Mouse (Mus musculus) cortical plate, adult 2 months (tissue): ENCODE measurements around the gene Cstf1. TPM values are rescaled to one million over a fixed set of nuclear protein-coding genes. Genes with fewer than 3 reads are reported as not detected.

Source experiments
- H3K27ac ChIP-seq: fragments of 200-500 bp; 2 replicates; pipeline ENCODE4 v1.5.1; 2012; ENCODE audit warnings: low read length, control low read depth, inconsistent platforms; ENCODE audit not compliant: insufficient read depth
- H3K4me1 ChIP-seq: fragments of 200-500 bp; 2 replicates; pipeline ENCODE4 v1.6.1; 2011; ENCODE audit warnings: low read length; ENCODE audit not compliant: control insufficient read depth, insufficient read depth
- H3K4me3 ChIP-seq: fragments of 200-500 bp; 2 replicates; pipeline ENCODE4 v1.5.1; 2011; ENCODE audit warnings: mild to moderate bottlenecking, low read length, control low read depth; ENCODE audit not compliant: insufficient read depth
- CTCF ChIP-seq: fragments of 200-500 bp; IDR thresholded peaks from 2 replicates; pipeline ENCODE4 v1.5.1; 2011; ENCODE audit warnings: mild to moderate bottlenecking, control low read depth, low read length; ENCODE audit not compliant: insufficient read depth; ENCODE audit errors: extremely low read depth
- POLR2A ChIP-seq: fragments of 200-500 bp; IDR thresholded peaks from 2 replicates; pipeline ENCODE4 v1.6.1; 2011; ENCODE audit warnings: mild to moderate bottlenecking, low read length, control low read depth; ENCODE audit not compliant: insufficient read depth; ENCODE audit errors: extremely low read depth
- polyA plus RNA-seq: library from polyadenylated mRNA; depleted of rRNA; stranded (reverse); fragments of >200 nt; gene quantifications from 2 replicates; pipeline ENCODE4 v1.2.3, GENCODE M21; 2012; rRNA removed

Gene Cstf1
- polyA plus RNA-seq, 1 experiment, result 25.7 TPM

DNA sequence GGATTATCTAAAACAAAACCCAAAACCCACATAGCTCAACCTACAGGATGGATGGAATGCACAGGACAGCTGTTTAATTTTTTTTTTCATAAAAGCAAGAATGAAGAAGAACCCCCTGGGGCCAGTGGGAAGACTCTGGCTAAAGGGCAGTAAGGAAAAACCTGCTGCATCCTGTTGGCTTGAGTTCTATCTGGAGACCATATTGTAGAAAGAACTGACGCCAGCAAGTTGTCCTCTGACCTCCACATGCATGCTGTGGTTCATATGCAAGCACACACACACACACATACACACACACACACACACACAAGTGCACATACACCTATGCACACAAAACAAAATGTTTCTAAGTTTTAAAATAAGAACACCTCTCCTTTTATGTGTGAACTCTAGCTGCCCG is 40.2 kb downstream of the Cstf1 start:
- no peak overlapping the region for H3K27ac ChIP-seq
- no peak overlapping the region for H3K4me3 ChIP-seq
- no peaks in the 10 kb centered on the region for H3K4me1 ChIP-seq
- no peak for TF ChIP-seq CTCF

DNA sequence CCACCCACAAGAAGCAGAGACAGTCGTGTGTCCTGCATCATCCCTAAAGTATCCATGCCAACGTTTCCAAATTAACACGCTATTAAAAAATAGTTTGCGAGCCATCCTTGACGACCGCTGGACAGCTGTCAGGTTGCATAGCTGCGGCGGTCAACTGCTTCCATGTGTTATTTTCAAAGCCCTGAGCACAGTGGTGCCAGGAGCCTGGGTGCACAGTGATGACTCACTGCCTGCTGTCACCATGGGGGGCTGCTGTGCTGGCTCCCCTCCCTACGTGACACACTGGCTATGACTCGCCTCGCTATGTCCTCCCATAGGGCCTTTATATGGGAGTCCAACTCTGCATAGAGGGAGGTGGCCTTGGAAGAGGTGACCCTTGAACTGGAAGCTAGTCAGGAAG is 40.6 kb downstream of the Cstf1 start:
- H3K27ac ChIP-seq, result no peak overlapping the region
- no peak overlapping the region for H3K4me3 ChIP-seq
- TF ChIP-seq CTCF (no peak), POLR2A (no peak)

DNA sequence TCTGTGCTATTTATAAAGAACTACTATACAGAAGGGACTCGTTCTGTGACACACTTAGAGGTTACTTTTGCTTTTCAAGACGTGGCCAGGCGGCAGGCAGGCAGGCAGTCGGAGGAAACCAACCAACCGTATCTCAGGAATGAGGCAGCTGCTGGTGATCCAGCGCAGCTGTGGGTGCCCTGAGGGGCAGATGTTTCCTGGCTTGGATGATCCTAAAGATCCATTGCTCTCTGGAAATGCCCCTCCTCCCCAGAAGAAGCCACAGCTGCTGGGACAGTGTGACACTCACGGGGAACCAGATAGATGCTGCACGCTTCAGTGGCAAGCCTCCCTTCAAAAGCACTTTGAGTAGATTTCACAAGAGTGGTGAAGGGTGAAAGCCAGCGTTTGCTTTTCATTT is 42.0 kb downstream of the Cstf1 start:
- Histone ChIP-seq H3K27ac (no peak overlapping the region), H3K4me3 (no peak overlapping the region), H3K4me1 (no peaks in the 10 kb centered on the region)
- TF ChIP-seq CTCF, result no peak
- no peak for TF ChIP-seq POLR2A

More for the DNA sequence above, 40.6 kb downstream of the Cstf1 start:
- H3K4me1 ChIP-seq, result no peaks in the 10 kb centered on the region

DNA sequence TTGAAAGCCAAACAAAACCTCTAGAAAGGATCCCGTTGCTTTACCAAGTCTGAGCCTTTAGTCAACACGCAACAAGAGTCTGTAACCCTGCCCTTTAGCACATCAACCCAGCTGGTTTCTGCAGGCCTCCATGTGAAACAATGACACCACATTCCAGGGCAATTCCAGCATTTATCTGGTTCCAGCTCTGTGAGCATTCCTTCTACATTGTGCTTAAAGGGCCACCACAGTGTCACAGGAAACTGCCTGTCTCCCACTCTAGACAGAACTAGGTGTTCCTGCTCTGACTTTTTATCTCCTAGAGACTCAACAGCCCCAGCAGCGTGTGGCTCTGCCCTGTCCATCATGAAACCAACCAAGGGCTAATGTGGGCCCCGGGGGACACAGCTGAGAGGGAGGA is 42.8 kb downstream of the Cstf1 start:
- no peak for TF ChIP-seq CTCF
- TF ChIP-seq POLR2A, result no peak
- H3K27ac ChIP-seq, result no peak overlapping the region
- H3K4me1 ChIP-seq, result no peaks in the 10 kb centered on the region
- H3K4me3 ChIP-seq, result no peak overlapping the region

DNA sequence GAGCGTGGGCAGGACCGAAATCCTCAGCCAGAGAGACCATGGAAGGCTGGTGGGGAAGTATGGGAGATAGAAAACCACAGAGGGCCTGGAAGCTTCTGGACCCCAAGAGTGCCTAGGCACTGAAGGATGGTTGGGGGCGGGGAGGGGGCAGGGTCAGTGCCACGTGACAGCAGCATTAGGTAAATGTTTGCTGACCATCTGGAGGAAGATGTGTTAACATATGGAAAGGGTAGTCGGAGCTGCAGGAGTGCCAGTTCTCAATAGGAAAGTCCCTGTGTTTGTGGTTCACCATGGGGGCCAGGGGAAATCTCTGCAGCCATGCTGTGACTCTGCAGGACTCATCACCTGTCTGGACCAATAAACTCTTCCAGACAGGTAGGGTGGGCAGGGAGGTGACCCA is 43.4 kb downstream of the Cstf1 start:
- no peaks in the 10 kb centered on the region for H3K4me1 ChIP-seq
- H3K27ac ChIP-seq, result no peak overlapping the region
- TF ChIP-seq POLR2A (no peak), CTCF (no peak)
- H3K4me3 ChIP-seq, result no peak overlapping the region

DNA sequence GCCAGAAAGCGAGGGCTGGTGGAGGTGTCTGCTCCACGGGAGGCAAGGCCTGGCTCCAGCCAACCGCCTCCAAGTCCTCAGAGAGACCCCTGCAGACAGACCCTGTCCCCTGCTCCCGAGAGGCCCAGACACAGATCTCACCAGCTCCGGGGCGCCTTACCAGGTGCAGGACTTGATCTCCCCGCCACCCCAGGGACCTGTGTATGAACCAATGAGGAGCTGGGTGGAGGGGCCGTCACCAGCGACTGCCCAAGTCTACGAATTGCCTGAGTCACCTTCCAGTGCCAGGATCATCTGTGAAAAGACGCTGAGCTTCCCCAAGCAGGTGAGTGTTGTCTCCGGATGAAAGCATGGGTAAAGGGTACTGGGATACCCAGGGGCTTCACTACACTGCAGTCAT is 45.7 kb downstream of the Cstf1 start:
- no peaks in the 10 kb centered on the region for H3K4me1 ChIP-seq
- no peak overlapping the region for H3K4me3 ChIP-seq
- no peak overlapping the region for H3K27ac ChIP-seq
- TF ChIP-seq POLR2A (no peak), CTCF (no peak)

DNA sequence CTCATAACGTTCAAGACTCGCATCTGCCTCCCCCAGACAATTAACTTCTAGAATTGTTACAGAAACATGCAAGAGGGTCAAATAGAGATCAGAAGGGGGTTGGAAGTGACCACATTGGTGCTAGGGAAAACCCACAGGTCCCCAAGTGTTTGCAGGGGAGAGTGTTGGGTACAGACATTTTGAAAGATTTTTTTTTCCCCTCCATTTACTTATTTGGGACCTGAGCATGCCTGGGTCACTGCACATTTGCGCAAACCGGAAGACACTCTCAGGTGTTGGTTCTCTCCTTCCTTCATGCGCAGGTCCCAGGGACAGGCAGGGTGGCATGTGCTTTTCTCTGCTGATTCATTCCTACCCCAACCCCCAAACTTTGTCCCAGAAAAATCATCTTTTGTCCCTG is 46.4 kb downstream of the Cstf1 start:
- H3K4me3 ChIP-seq, result no peak overlapping the region
- H3K27ac ChIP-seq, result no peak overlapping the region
- TF ChIP-seq POLR2A (no peak), CTCF (no peak)
- H3K4me1 ChIP-seq, result no peaks in the 10 kb centered on the region

DNA sequence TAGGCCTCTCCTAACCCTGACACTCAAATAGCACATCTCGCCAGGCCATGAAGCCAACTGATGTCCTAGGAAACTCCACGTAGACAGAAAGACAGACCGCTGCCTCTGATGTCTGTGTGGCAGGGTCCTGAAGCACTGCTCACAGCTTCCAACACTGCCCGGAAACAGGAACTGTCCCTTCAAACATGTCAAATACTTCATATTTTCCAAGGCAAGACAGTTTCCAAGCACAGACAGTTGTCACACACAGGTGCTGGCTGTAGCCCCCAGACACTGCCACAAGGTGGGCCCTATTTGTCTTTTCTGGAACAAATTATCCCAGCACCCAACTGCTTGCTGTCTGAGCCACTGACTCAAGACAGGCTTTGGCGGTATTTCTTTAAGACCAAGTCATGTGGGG is 47.7 kb downstream of the Cstf1 start:
- no peak overlapping the region for H3K4me3 ChIP-seq
- H3K4me1 ChIP-seq, result no peaks in the 10 kb centered on the region
- H3K27ac ChIP-seq, result no peak overlapping the region
- no peak for TF ChIP-seq POLR2A
- no peak for TF ChIP-seq CTCF

DNA sequence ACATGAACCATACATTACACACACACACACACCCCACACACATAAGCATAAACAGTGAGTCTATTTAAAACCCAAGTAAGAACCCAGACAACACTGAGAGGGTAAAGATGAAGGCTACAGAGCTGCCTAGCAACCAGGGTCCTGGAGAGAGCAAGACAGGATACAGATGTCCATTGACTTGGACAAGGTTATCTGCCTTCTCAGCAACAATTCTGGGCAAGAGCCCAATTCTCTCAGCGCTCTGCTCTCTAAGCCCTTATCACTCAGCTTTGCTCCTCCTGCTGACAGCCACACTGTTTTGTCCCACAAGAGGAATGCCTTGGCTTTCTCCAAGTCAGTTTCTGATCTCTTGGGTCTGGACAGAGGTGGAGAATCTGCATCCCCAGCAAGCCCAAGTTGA is 60.1 kb downstream of the Cstf1 start:
- no peak overlapping the region for H3K4me3 ChIP-seq
- no peak overlapping the region for H3K27ac ChIP-seq
- TF ChIP-seq POLR2A (no peak), CTCF (no peak)
- no peaks in the 10 kb centered on the region for H3K4me1 ChIP-seq

Other genes with a start within 250 kb of the Cstf1 start
- gene Mc3r, start 122.2 kb upstream of the Cstf1 start, polyA plus RNA-seq, result 0.04 and 0.08 TPM in 2 replicates
- 12.6 and 13.0 TPM in 2 replicates for gene Fam210b, start 25.1 kb upstream of the Cstf1 start, polyA plus RNA-seq
- gene Aurka, start 146 bp upstream of the Cstf1 start, polyA plus RNA-seq, result 1.1 and 1.7 TPM in 2 replicates
- 0.45 and 0.46 TPM in 2 replicates for gene Cass4, start 23.1 kb downstream of the Cstf1 start, polyA plus RNA-seq
- gene Rtf2, start 69.9 kb downstream of the Cstf1 start, polyA plus RNA-seq, result 83.8 and 87.4 TPM in 2 replicates
- gene Gcnt7, start 87.9 kb downstream of the Cstf1 start, polyA plus RNA-seq, result not detected in 2 replicates
- gene Fam209, start 101.8 kb downstream of the Cstf1 start, polyA plus RNA-seq, result 0.17 TPM in 1 of 2 replicates, not detected in the other
- gene Tfap2c, start 178.9 kb downstream of the Cstf1 start, polyA plus RNA-seq, result 0.06 and 0.08 TPM in 2 replicates